Mouse (Mus musculus) E14TG2a.4 (cell line): ENCODE results near the gene St6galnac3.

Experiments
- CTCF ChIP-seq: conservative IDR thresholded peaks from 2 replicates; pipeline ENCODE4 v1.5.1; 2014; ENCODE audit warnings: low read length
- POU5F1 ChIP-seq: IDR thresholded peaks from 2 replicates; pipeline ENCODE4 v1.6.1; 2014; ENCODE audit warnings: low read length, borderline replicate concordance

DNA sequence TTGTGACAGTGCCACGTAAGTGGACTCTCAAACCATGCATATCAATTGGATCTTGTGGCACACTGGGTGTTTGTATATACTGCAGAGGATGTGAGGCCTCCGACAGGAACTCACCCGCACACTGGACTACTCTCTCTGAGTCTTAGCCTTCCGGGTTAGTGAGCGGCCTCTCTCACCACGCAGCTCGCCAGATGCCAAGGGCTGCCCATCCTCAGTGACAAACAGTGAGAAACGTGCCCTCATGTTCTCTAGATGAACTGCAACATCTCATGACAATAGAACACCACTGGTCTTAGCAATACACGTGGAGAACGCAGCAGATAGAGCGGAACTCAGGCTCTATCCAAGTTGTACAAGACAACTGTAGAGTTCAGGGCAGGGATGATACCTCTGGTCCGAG, 524.2 kb downstream of the St6galnac3 start:
- TF ChIP-seq CTCF (no peak), POU5F1 (no peak)
